Mouse (Mus musculus) C2C12 (cell line): ENCODE measurements around the gene Rln1. TPM values are rescaled to one million over a fixed set of nuclear protein-coding genes. Genes with fewer than 3 reads are reported as not detected.

Source experiments
- H3K27me3 ChIP-seq: one replicate; pipeline ENCODE4 v1.6.1; 2011; ENCODE audit not compliant: control insufficient read depth, insufficient read depth, insufficient read length
- H3K36me3 ChIP-seq: one replicate; pipeline ENCODE4 v1.6.1; 2011; ENCODE audit not compliant: control insufficient read depth, insufficient read depth
- H3K4me3 ChIP-seq: one replicate; pipeline ENCODE4 v1.5.1; 2011; ENCODE audit warnings: mild to moderate bottlenecking, control low read depth; ENCODE audit not compliant: poor library complexity, insufficient read depth, severe bottlenecking
- H3K79me2 ChIP-seq: one replicate; pipeline ENCODE4 v1.6.1; 2011; ENCODE audit not compliant: control insufficient read depth, insufficient read depth
- H3K79me3 ChIP-seq: one replicate; pipeline ENCODE4 v1.6.1; 2011; ENCODE audit warnings: low read depth, control low read depth
- H3ac ChIP-seq: one replicate; pipeline ENCODE3; 2011; ENCODE audit warnings: low read depth; ENCODE audit not compliant: control insufficient read depth, insufficient read length
- CEBPB ChIP-seq: IDR thresholded peaks from one replicate; pipeline ENCODE4 v1.6.1; 2011; ENCODE audit warnings: low read depth, mild to moderate bottlenecking, control low read depth, moderate library complexity
- CTCF ChIP-seq: IDR thresholded peaks from one replicate; pipeline ENCODE4 v1.5.1; 2011; ENCODE audit not compliant: control insufficient read depth, insufficient read depth, insufficient read length
- FOSL1 ChIP-seq: IDR thresholded peaks from one replicate; pipeline ENCODE4 v1.8.0; 2011; ENCODE audit warnings: mild to moderate bottlenecking, low read length; ENCODE audit not compliant: poor library complexity, insufficient read depth, severe bottlenecking
- MAX ChIP-seq: IDR thresholded peaks from one replicate; pipeline ENCODE4 v1.6.1; 2011; ENCODE audit warnings: mild to moderate bottlenecking, control low read depth
- MYOD1 ChIP-seq: IDR thresholded peaks from one replicate; pipeline ENCODE4 v1.6.1; 2011; ENCODE audit warnings: low read depth; ENCODE audit not compliant: control insufficient read depth, insufficient read length
- MYOG ChIP-seq: IDR thresholded peaks from one replicate; pipeline ENCODE4 v1.6.1; 2011; ENCODE audit not compliant: control insufficient read depth, insufficient read length; ENCODE audit errors: extremely low read depth
- USF1 ChIP-seq: IDR thresholded peaks from one replicate; pipeline ENCODE4 v1.6.1; 2011; ENCODE audit warnings: low read depth, mild to moderate bottlenecking, control low read depth, moderate library complexity
- polyA plus RNA-seq: library from polyadenylated mRNA; unstranded; fragments of >200 nt; fragmentation: generic; extraction: Trizol; gene quantifications from one replicate; pipeline ENCODE4 v1.2.1, GENCODE M21; 2012; ENCODE audit warnings: missing spikeins

The Rln1 gene
- polyA plus RNA-seq, 1 experiment, result 0.05 TPM

DNA sequence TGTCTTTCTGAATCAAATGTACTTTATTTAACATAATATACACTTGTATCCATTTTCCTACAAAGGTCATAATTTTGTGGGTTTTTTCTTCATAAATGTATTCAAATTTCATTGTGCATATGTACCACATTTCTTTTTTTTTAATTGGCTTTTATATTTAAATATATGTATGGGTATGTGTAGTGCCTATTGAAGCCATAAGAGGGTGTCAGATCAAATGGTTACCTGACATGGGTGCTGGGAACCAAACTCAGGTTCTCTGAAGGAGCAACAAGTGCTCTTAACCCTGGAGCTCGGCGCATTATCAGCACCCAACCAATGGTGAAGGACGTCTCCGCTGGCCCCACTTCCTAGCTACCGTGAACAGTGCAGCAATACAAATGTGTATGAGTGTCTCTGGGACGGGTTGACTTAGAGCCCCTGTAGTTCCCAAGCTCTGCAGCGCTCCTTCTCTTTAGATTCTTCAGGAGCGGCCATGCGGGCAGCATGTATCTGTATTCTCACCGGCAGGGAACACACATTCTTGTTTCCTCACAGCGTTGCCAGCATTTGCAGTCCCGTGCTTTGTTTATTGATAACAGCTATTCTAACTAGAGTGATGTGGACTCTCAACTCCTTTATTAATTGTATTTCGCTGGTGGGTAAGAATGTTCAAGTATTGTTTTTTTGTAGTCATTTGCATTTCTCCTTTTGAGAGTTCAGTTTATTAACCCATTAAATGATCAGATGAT lies 7.5 kb downstream of the Rln1 start:
- Histone ChIP-seq H3ac (no peak overlapping the region), H3K4me3 (no peak overlapping the region), H3K36me3 (no peaks in the 10 kb centered on the region), H3K27me3 (no peaks in the 10 kb centered on the region), H3K79me2 (no peaks in the 10 kb centered on the region), H3K79me3 (no peaks in the 10 kb centered on the region)
- no peak for TF ChIP-seq MYOG
- no peak for TF ChIP-seq FOSL1

DNA sequence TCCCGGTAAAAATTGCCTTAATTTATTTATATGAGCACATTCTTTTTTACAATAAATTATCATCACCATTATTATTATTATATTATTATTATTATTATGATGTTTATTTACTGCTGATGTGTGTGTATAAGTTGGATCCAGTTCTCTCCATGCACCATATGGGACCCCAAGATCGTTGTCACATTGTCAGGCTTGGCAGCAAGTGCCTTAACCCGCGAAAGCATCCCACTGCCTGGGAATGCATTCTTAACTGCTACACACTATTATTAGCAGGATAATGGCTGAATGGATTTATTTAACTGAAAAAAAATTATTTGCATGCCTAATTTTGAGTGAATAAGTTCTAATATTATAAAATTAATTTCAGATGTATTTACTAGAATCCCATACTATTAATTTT lies 8.1 kb downstream of the Rln1 start:
- Histone ChIP-seq H3K27me3 (no peaks in the 10 kb centered on the region), H3ac (no peak overlapping the region), H3K79me3 (no peaks in the 10 kb centered on the region), H3K4me3 (no peak overlapping the region), H3K36me3 (no peaks in the 10 kb centered on the region), H3K79me2 (no peaks in the 10 kb centered on the region)
- TF ChIP-seq FOSL1 (no peak), CEBPB (no peak), MYOG (no peak), USF1 (no peak), CTCF (no peak), MAX (no peak), MYOD1 (no peak)

DNA sequence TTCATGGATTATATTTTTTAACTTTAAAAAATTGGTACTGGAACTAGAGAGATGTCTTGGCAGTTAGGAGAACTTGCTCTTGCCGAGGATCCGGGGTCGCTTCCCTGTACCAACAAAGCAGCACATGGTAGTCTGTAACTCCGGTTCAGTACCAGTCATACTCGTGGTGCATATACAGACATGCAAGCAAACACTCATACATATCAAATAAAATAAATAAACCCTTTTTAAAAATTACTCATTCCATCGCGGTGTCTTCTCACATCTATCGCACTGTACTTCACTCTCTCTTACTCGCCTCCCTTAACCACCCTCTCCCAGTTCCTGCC lies 8.7 kb downstream of the Rln1 start:
- Histone ChIP-seq H3K27me3 (no peaks in the 10 kb centered on the region), H3ac (no peak overlapping the region), H3K79me2 (no peaks in the 10 kb centered on the region), H3K4me3 (no peak overlapping the region), H3K36me3 (no peaks in the 10 kb centered on the region), H3K79me3 (no peaks in the 10 kb centered on the region)
- TF ChIP-seq MAX (no peak), USF1 (no peak), MYOD1 (no peak), CEBPB (no peak), FOSL1 (no peak), CTCF (no peak), MYOG (no peak)

DNA sequence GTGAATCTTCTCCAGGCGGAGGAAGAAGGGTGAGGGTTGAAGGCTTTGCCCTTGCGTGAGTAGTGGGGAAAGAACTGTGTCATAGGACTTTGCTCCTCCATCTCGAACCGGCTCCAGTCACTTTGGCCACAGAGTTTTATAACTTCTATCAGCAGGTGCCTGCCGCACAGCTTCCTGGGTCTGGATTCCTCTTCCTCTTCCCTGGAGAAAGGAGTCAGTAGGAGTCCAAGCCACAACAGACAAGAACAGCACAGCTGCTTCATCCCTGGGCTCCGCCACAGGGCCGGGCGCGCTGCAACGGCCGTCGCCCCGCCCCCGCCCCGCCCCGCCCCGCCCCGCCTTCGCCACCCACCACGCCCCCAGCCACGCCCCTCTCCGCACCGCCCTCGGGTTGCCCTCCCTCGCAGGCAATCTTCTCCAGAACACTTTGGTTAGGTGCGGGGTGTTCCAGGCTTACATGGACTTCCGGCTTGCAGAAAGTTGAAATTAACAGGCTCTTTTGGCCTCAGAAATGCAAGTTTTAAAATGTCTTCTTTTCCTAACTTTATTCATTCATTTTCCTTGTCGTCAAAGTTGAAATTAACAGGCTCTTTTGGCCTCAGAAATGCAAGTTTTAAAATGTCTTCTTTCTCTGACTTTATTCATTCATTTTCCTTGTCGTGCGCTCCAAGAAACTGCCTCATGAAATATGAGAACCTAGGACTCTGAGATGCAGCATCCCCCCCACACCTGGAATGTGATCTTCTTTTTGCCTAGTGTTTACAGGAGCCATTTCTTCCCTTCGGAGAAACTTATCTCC lies 9.2 kb downstream of the Rln1 start, which contains the start of gene Insl6:
Gene Insl6, minus strand, starts transcription at position 304 of the 799 bp plus-strand sequence.
- TF ChIP-seq FOSL1 (no peak), MAX (no peak), MYOG (no peak), CTCF (no peak), CEBPB (no peak), MYOD1 (no peak), USF1 (no peak)
- Histone ChIP-seq H3K79me3 (no peaks in the 10 kb centered on the region), H3K79me2 (no peaks in the 10 kb centered on the region), H3K36me3 (no peaks in the 10 kb centered on the region), H3K27me3 (no peaks in the 10 kb centered on the region), H3ac (no peak within 1 kb of the TSS), H3K4me3 (no peak within 1 kb of the TSS)

DNA sequence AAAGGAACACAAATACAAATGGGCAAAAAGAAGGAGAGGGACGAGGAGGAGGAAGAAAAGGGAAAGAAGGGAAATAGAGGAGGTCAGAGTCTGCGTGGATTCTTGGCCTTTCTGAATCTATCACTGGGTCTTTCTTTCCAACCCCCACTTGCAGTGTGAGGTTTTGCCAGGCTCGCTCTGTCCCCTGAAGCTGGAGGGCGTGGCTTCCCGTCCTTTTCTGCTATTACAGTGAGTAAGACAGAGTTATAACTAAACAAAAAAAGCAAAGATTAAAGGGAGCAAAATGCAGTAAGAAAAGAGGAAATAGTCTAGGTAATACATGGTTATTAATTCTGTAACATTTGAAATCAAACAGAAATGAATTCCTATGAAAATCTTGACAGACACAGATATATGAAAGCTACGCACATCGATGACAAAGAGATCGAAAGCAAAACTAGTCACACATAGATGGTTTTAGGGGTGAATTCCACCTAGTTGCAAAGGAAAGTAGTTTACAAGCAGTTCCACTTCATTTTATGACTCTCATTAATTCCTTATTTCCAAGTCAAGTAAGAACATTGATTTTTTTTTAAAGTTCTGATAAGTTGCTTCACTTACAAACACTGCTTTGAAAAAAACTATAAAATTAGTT lies 10.9 kb downstream of the Rln1 start:
- H3K36me3 ChIP-seq, result no peaks in the 10 kb centered on the region
- H3K79me3 ChIP-seq, result no peaks in the 10 kb centered on the region
- no peak overlapping the region for H3K4me3 ChIP-seq
- H3K79me2 ChIP-seq, result no peaks in the 10 kb centered on the region
- no peak for TF ChIP-seq CTCF
- no peak overlapping the region for H3ac ChIP-seq
- no peaks in the 10 kb centered on the region for H3K27me3 ChIP-seq
